Mouse (Mus musculus) cerebellum, adult 9-11 months (tissue): ENCODE measurements around the gene Rcc1.

Experiments used
- DNase-seq: peaks from one replicate; pipeline ENCODE4 v3.0.0; 2022

The Rcc1 gene

GRCm38 (mm10) chr4:132353481-132353885 lies at the start of gene Rcc1:
Rcc1 (minus strand) TSS chr4:132353605.
- DNase-seq: peak; percentile 86

GRCm38 (mm10) chr4:132401016-132401415 lies 47.6 kb upstream of the Rcc1 start:
- no peak for DNase-seq

GRCm38 (mm10) chr4:132398863-132399262 lies 45.5 kb upstream of the Rcc1 start:
- no peak for DNase-seq

- DNase-seq: no peak
Observed at GRCm38 (mm10) chr4:132398045-132398774, 44.8 kb upstream of the Rcc1 start.

GRCm38 (mm10) chr4:132397120-132397519 lies 43.7 kb upstream of the Rcc1 start:
- DNase-seq: no peak

- no peak for DNase-seq
Observed at GRCm38 (mm10) chr4:132396251-132396650, 42.8 kb upstream of the Rcc1 start.

GRCm38 (mm10) chr4:132391063-132391740 lies 37.8 kb upstream of the Rcc1 start:
- DNase-seq: no peak

- no peak for DNase-seq
Observed at GRCm38 (mm10) chr4:132389302-132389701, 35.9 kb upstream of the Rcc1 start.

GRCm38 (mm10) chr4:132387617-132388016 lies 34.2 kb upstream of the Rcc1 start:
- DNase-seq: no peak

GRCm38 (mm10) chr4:132386846-132387245 lies 33.4 kb upstream of the Rcc1 start:
- DNase-seq: no peak

GRCm38 (mm10) chr4:132385771-132386410 lies 32.5 kb upstream of the Rcc1 start:
- no peak for DNase-seq

- DNase-seq: no peak
Observed at GRCm38 (mm10) chr4:132383455-132383854, 30.1 kb upstream of the Rcc1 start.

- DNase-seq: no peak
Observed at GRCm38 (mm10) chr4:132382296-132382695, 28.9 kb upstream of the Rcc1 start.

- no peak for DNase-seq
Observed at GRCm38 (mm10) chr4:132380965-132381616, 27.7 kb upstream of the Rcc1 start.

GRCm38 (mm10) chr4:132373820-132374219 lies 20.4 kb upstream of the Rcc1 start:
- no peak for DNase-seq

GRCm38 (mm10) chr4:132369953-132370750 lies 16.7 kb upstream of the Rcc1 start:
- DNase-seq: no peak

- DNase-seq: no peak
Observed at GRCm38 (mm10) chr4:132367480-132368201, 14.2 kb upstream of the Rcc1 start.

- DNase-seq: no peak
Observed at GRCm38 (mm10) chr4:132365450-132366060, 12.2 kb upstream of the Rcc1 start.

- no peak for DNase-seq
Observed at GRCm38 (mm10) chr4:132363487-132363886, 10.1 kb upstream of the Rcc1 start.

- DNase-seq: no peak
Observed at GRCm38 (mm10) chr4:132359510-132359909, 6.1 kb upstream of the Rcc1 start.

- DNase-seq: no peak
Observed at GRCm38 (mm10) chr4:132356170-132356569, 2.8 kb upstream of the Rcc1 start.
